ENCODE assay signal across 9 mouse cellular contexts in the genomic region with DNA sequence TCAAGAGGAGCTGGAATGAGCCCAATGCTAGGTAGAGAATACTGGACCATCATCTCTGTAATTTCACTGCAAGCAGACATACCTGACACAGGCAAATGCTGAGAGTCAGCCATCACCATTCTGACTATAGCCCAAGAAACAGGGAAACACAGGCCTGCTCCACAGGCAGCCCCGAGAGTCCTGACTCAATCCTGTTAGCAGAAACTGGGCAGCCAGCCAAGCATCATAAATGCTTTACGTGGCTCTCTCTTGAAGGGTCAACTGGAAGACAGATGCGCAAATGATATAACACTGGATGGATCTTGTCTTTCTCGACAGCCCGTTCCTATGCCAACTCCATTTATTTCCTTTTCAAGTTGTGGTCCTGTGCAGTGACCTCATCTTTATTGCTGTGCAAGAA. TPM values are rescaled to one million over a fixed set of nuclear protein-coding genes. Genes with fewer than 3 reads are reported as not detected.
DNase-seq lines count a peak whose midpoint lies in the region; ATAC-seq and TF ChIP-seq lines count a peak whose summit lies in the region.
"Had no signal": no experiment of that assay in that cellular context is flagged by ENCODE, and none has a peak within 500 bp of the region (broad histone marks: within the 10 kb centered on the region; RNA-seq: fewer than 3 reads in every experiment).

No protein-coding gene starts in this region.

- TF ChIP-seq POLR2A in kidney, adult 2 months (IDR thresholded peaks at IDR 0.05; ENCODE audit: low read depth, low read length) = no peak

- DNase-seq in forebrain, embryonic 11.5 days (ENCODE audit: low spot score) = no peak
- peak; percentile 48 for DNase-seq in neural tube, embryonic 11.5 days (ENCODE audit: low spot score)
- DNase-seq in neural tube, embryonic 10.5 days (ENCODE audit: extremely low spot score, low spot score) = no peak
- DNase-seq in kidney, adult 2 months = peak; percentile 21
- no peak for DNase-seq in layer of hippocampus, adult 2 months (ENCODE audit: low spot score in 2 of 2)
- no peak for DNase-seq in thymus, adult 18-20 months

- H3K27ac ChIP-seq in forebrain, embryonic 15.5 days (replicated peaks) = no peak overlapping the region
- H3K27ac ChIP-seq in forebrain, embryonic 11.5 days (ENCODE audit: low read depth, low read length) = no peak overlapping the region
- no peak overlapping the region for H3K27ac ChIP-seq in neural tube, embryonic 11.5 days (ENCODE audit: low read depth, low read length)
- H3K27ac ChIP-seq in kidney, adult 2 months (ENCODE audit: insufficient read depth, low read depth, low read length) = no peak overlapping the region
- no peak overlapping the region for H3K27ac ChIP-seq in stomach, embryonic 14.5 days (ENCODE audit: low read length)
- no peak overlapping the region for H3K27ac ChIP-seq in layer of hippocampus, adult 2 months

- H3K4me1 ChIP-seq in forebrain, embryonic 15.5 days = no peaks in the 10 kb centered on the region
- H3K4me1 ChIP-seq in forebrain, embryonic 11.5 days (replicated peaks; ENCODE audit: control insufficient read depth, insufficient read depth, low read length) = no peaks in the 10 kb centered on the region
- H3K4me1 ChIP-seq in neural tube, embryonic 11.5 days (ENCODE audit: control insufficient read depth, insufficient read depth, low read length) = no peaks in the 10 kb centered on the region
- no peaks in the 10 kb centered on the region for H3K4me1 ChIP-seq in kidney, adult 2 months (ENCODE audit: control insufficient read depth, insufficient read depth, low read length)
- no peaks in the 10 kb centered on the region for H3K4me1 ChIP-seq in stomach, embryonic 14.5 days (ENCODE audit: control insufficient read depth, insufficient read depth, low read length)

- peak; percentile 71 for ATAC-seq in forebrain, embryonic 15.5 days (replicated peaks)
- no peak for ATAC-seq in forebrain, embryonic 11.5 days (replicated peaks; ENCODE audit: low FRiP score)
- ATAC-seq in neural tube, embryonic 11.5 days (ENCODE audit: insufficient read depth, low FRiP score, low TSS enrichment) = no peak
- ATAC-seq in stomach, embryonic 14.5 days (ENCODE audit: insufficient number of reproducible peaks, insufficient read depth, low FRiP score, low read depth) = peak; percentile 65; the same call in 1 of the 2 replicates

- no peaks in the 10 kb centered on the region for H3K9me3 ChIP-seq in forebrain, embryonic 15.5 days
- H3K9me3 ChIP-seq in forebrain, embryonic 11.5 days (ENCODE audit: control insufficient read depth, low read length) = no peaks in the 10 kb centered on the region
- H3K9me3 ChIP-seq in neural tube, embryonic 11.5 days (ENCODE audit: control insufficient read depth, low read length) = no peaks in the 10 kb centered on the region
- no peaks in the 10 kb centered on the region for H3K9me3 ChIP-seq in stomach, embryonic 14.5 days (ENCODE audit: control insufficient read depth, low read depth, low read length)

- H3K4me3 ChIP-seq in forebrain, embryonic 15.5 days = no peak overlapping the region
- H3K4me3 ChIP-seq in forebrain, embryonic 11.5 days (ENCODE audit: low read depth, low read length) = no peak overlapping the region
- no peak overlapping the region for H3K4me3 ChIP-seq in neural tube, embryonic 11.5 days (ENCODE audit: low read depth, low read length)
- no peak overlapping the region for H3K4me3 ChIP-seq in kidney, adult 2 months (ENCODE audit: insufficient read depth, low read depth, low read length)
- H3K4me3 ChIP-seq in stomach, embryonic 14.5 days (ENCODE audit: low read depth, low read length) = no peak overlapping the region
- no peak overlapping the region for H3K4me3 ChIP-seq in layer of hippocampus, adult 2 months

- no peak for TF ChIP-seq CTCF in kidney, adult 2 months (conservative IDR thresholded peaks at IDR 0.05; ENCODE audit: insufficient read depth, insufficient read length, low read depth, low read length)
- no peak for TF ChIP-seq CTCF in layer of hippocampus, adult 2 months (conservative IDR thresholded peaks at IDR 0.05)

- no peak overlapping the region for H3K9ac ChIP-seq in forebrain, embryonic 15.5 days (replicated peaks)
- no peak overlapping the region for H3K9ac ChIP-seq in forebrain, embryonic 11.5 days (ENCODE audit: low read length)
- H3K9ac ChIP-seq in neural tube, embryonic 11.5 days (ENCODE audit: low read length) = no peak overlapping the region
- no peak overlapping the region for H3K9ac ChIP-seq in stomach, embryonic 14.5 days (replicated peaks; ENCODE audit: low read depth, low read length)

- H3K4me2 ChIP-seq in forebrain, embryonic 15.5 days (replicated peaks) = no peak overlapping the region
- no peak overlapping the region for H3K4me2 ChIP-seq in forebrain, embryonic 11.5 days (ENCODE audit: low read depth, low read length, severe bottlenecking)
- H3K4me2 ChIP-seq in neural tube, embryonic 11.5 days (ENCODE audit: low read depth) = no peak overlapping the region
- H3K4me2 ChIP-seq in stomach, embryonic 14.5 days (replicated peaks; ENCODE audit: low read depth, low read length) = no peak overlapping the region

- no peaks in the 10 kb centered on the region for H3K36me3 ChIP-seq in forebrain, embryonic 15.5 days
- no peaks in the 10 kb centered on the region for H3K36me3 ChIP-seq in forebrain, embryonic 11.5 days (ENCODE audit: control insufficient read depth, insufficient read depth, low read length)
- H3K36me3 ChIP-seq in neural tube, embryonic 11.5 days (ENCODE audit: control insufficient read depth, insufficient read depth, low read length) = no peaks in the 10 kb centered on the region
- H3K36me3 ChIP-seq in kidney, adult 2 months (ENCODE audit: control insufficient read depth, insufficient read depth, low read length) = no peaks in the 10 kb centered on the region
- H3K36me3 ChIP-seq in stomach, embryonic 14.5 days (ENCODE audit: control insufficient read depth, insufficient read depth, low read length) = no peaks in the 10 kb centered on the region

- H3K27me3 ChIP-seq in forebrain, embryonic 15.5 days = no peaks in the 10 kb centered on the region
- no peaks in the 10 kb centered on the region for H3K27me3 ChIP-seq in forebrain, embryonic 11.5 days (ENCODE audit: control insufficient read depth, insufficient read depth, low read length)
- H3K27me3 ChIP-seq in neural tube, embryonic 11.5 days (ENCODE audit: control insufficient read depth, insufficient read depth, low read length) = no peaks in the 10 kb centered on the region
- H3K27me3 ChIP-seq in kidney, adult 2 months (replicated peaks; ENCODE audit: control insufficient read depth, insufficient read depth, low read length) = no peaks in the 10 kb centered on the region
- H3K27me3 ChIP-seq in stomach, embryonic 14.5 days (ENCODE audit: control insufficient read depth, insufficient read depth, low read length) = no peaks in the 10 kb centered on the region
- H3K27me3 ChIP-seq: CH12.LX had no signal

- 35% methylated on average over 5 of the region's 5 CpGs for WGBS in forebrain, embryonic 15.5 days
- WGBS in forebrain, embryonic 11.5 days = 78% methylated on average over 5 of the region's 5 CpGs
- 62% methylated on average over 5 of the region's 5 CpGs for WGBS in neural tube, embryonic 11.5 days
- WGBS in kidney, adult 2 months = 21% methylated on average over 5 of the region's 5 CpGs
- WGBS in stomach, embryonic 14.5 days = 18% methylated on average over 5 of the region's 5 CpGs

RNA-seq across cellular contexts. Expression of gene Kcne4, which starts 34.7 kb away (rescaled TPM):
- polyA plus RNA-seq in forebrain, embryonic 15.5 days (2015; fragmentation: Nextera tagmentation; extraction: Ambion mirVana) = 1.3 and 1.4 TPM in 2 replicates
- 0.52 and 0.75 TPM in 2 replicates for polyA plus RNA-seq in forebrain, embryonic 11.5 days (2014; fragmentation: Nextera tagmentation; extraction: Ambion mirVana)
- polyA plus RNA-seq in neural tube, embryonic 11.5 days (2014; fragmentation: Nextera tagmentation; extraction: Ambion mirVana) = 2.7 and 4.4 TPM in 2 replicates
- polyA plus RNA-seq in kidney, adult 2 months (2012; rRNA removed) = 2.2 and 2.4 TPM in 2 replicates
- 6.6 and 7.9 TPM in 2 replicates for polyA plus RNA-seq in stomach, embryonic 14.5 days (2014; fragmentation: Nextera tagmentation; extraction: Ambion mirVana)
- under 1 TPM; 0.44 to 0.83 TPM for total RNA-seq in layer of hippocampus, adult 2 months (2021)
- total RNA-seq: CH12.LX had no signal

Comparison
In these comparisons a context has a peak if more than half of its experiments do, and no peak if none do; other contexts are left out.
1. ATAC-seq: peak in forebrain, embryonic 15.5 days (single experiment) and stomach, embryonic 14.5 days (single experiment); none in forebrain, embryonic 11.5 days (single experiment) and neural tube, embryonic 11.5 days (single experiment).
2. DNase-seq: peak in neural tube, embryonic 11.5 days (single experiment) and kidney, adult 2 months (single experiment); none in forebrain, embryonic 11.5 days (single experiment), neural tube, embryonic 10.5 days (single experiment), layer of hippocampus, adult 2 months (0 of 2) and thymus, adult 18-20 months (0 of 2).